Mouse (Mus musculus) cerebellum, postnatal 14 days (tissue): ENCODE data around the gene Nr1h3.

Experiments
- DNase-seq, 2 experiments: peaks; one replicate each; pipeline ENCODE4 v3.0.0; 2021; ENCODE audit warnings: mixed read lengths in 2 of 2

Gene Nr1h3

GRCm38 (mm10) chr2:91202222-91202971 is at the start of gene Nr1h3, which contains the start of gene Acp2:
Gene Nr1h3 (minus strand): TSS chr2:91202834.
Gene Acp2 (plus strand): TSS chr2:91202885.
- DNase-seq: peak; percentile 96 to 98

GRCm38 (mm10) chr2:91252001-91252400 is 49.4 kb upstream of the Nr1h3 start:
- DNase-seq: no peak

- DNase-seq: no peak
Observed at GRCm38 (mm10) chr2:91248366-91248765, 45.7 kb upstream of the Nr1h3 start.

- DNase-seq: no peak
Observed at GRCm38 (mm10) chr2:91244557-91245228, 42.1 kb upstream of the Nr1h3 start.

GRCm38 (mm10) chr2:91243416-91243815 is 40.8 kb upstream of the Nr1h3 start:
- peak in 1 of 2 experiments; percentile 24 for DNase-seq

- DNase-seq: no peak
Observed at GRCm38 (mm10) chr2:91242547-91242946, 39.9 kb upstream of the Nr1h3 start.

GRCm38 (mm10) chr2:91237511-91238080 is 35.0 kb upstream of the Nr1h3 start:
- peak; percentile 19 to 30 for DNase-seq

- peak; percentile 97 to 98 for DNase-seq
Observed at GRCm38 (mm10) chr2:91236601-91237510, 34.2 kb upstream of the Nr1h3 start, which contains the start of gene Ddb2. Gene Ddb2 (minus strand): TSS chr2:91236982.

- DNase-seq: no peak
Observed at GRCm38 (mm10) chr2:91229735-91230134, 27.1 kb upstream of the Nr1h3 start.

GRCm38 (mm10) chr2:91223614-91224013 is 21.0 kb upstream of the Nr1h3 start:
- DNase-seq: peak; percentile 14 to 32

- no peak for DNase-seq
Observed at GRCm38 (mm10) chr2:91220501-91220900, 17.9 kb upstream of the Nr1h3 start.

GRCm38 (mm10) chr2:91217032-91217431 is 14.4 kb upstream of the Nr1h3 start:
- peak; percentile 63 to 73 for DNase-seq

GRCm38 (mm10) chr2:91213311-91213710 is 10.7 kb upstream of the Nr1h3 start:
- no peak for DNase-seq

- DNase-seq: no peak
Observed at GRCm38 (mm10) chr2:91206254-91206775, 3.7 kb upstream of the Nr1h3 start.

GRCm38 (mm10) chr2:91202972-91203656 is 480 bp upstream of the Nr1h3 start:
- DNase-seq: no peak

GRCm38 (mm10) chr2:91198888-91199287 is 3.7 kb downstream of the Nr1h3 start:
- DNase-seq: no peak

- no peak for DNase-seq
Observed at GRCm38 (mm10) chr2:91196577-91197001, 6.0 kb downstream of the Nr1h3 start.

GRCm38 (mm10) chr2:91194624-91195332 is 7.9 kb downstream of the Nr1h3 start:
- peak; percentile 49 to 62 for DNase-seq

GRCm38 (mm10) chr2:91190501-91190900 is 12.1 kb downstream of the Nr1h3 start:
- DNase-seq: no peak

- DNase-seq: no peak
Observed at GRCm38 (mm10) chr2:91187431-91187830, 15.2 kb downstream of the Nr1h3 start.

GRCm38 (mm10) chr2:91186208-91186607 is 16.4 kb downstream of the Nr1h3 start:
- DNase-seq: no peak
